Mouse (Mus musculus) CH12.LX (cell line): ENCODE measurements around the gene Nrap.

ENCODE experiments used
- BHLHE40 ChIP-seq: IDR thresholded peaks from 2 replicates; pipeline ENCODE4 v1.6.1; 2011; ENCODE audit warnings: mild to moderate bottlenecking, low read depth, low read length, improper control_type of control experiment
- ELF1 ChIP-seq: IDR thresholded peaks from 2 replicates; pipeline ENCODE4 v1.6.1; 2014; ENCODE audit warnings: low read depth, mild to moderate bottlenecking, inconsistent platforms, low read length, improper control_type of control experiment
- ETS1 ChIP-seq: conservative IDR thresholded peaks from 2 replicates; pipeline ENCODE4 v1.6.1; 2012; ENCODE audit warnings: low read depth, mild to moderate bottlenecking, inconsistent platforms, low read length, improper control_type of control experiment, moderate library complexity
- MAFK ChIP-seq: IDR thresholded peaks from 2 replicates; pipeline ENCODE4 v1.6.1; 2011; ENCODE audit warnings: low read length, improper control_type of control experiment; ENCODE audit not compliant: insufficient replicate concordance
- MAX ChIP-seq: IDR thresholded peaks from 2 replicates; pipeline ENCODE4 v1.6.1; 2011; ENCODE audit warnings: low read length, improper control_type of control experiment
- NRF1 ChIP-seq: IDR thresholded peaks from 2 replicates; pipeline ENCODE4 v1.6.1; 2014; ENCODE audit warnings: low read depth, mild to moderate bottlenecking, inconsistent platforms, low read length, improper control_type of control experiment, moderate library complexity
- PAX5 ChIP-seq: IDR thresholded peaks from 2 replicates; pipeline ENCODE4 v1.6.1; 2012; ENCODE audit warnings: low read length, inconsistent platforms, mixed read lengths
- ZNF384 ChIP-seq: IDR thresholded peaks from 2 replicates; pipeline ENCODE4 v1.6.1; 2012; ENCODE audit warnings: low read depth, low read length, improper control_type of control experiment, inconsistent platforms

DNA sequence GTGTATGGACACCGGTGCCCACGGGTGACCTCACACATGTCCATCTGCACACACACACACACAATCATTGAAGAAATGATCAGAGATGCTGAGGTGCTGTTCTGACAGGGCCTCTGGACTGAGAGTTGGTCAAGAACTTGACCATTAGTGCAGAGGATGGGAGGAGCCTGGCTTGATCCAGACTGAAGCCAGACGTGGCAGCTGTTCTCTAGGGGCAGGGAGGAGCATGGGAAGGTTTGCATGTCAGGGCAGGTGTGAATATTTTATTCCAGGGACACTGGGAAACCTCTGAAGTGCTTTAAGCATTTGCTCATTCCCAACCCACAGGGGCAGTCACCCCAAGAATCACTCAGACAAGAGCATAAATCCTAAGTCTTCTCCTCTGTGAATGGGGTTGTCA, 92.6 kb downstream of the Nrap start:
- TF ChIP-seq MAX = no peak
- TF ChIP-seq ELF1 = no peak
- TF ChIP-seq MAFK = no peak
- no peak for TF ChIP-seq ZNF384
- no peak for TF ChIP-seq PAX5
- TF ChIP-seq ETS1 = no peak
- TF ChIP-seq BHLHE40 = no peak
- TF ChIP-seq NRF1 = no peak
